Mouse (Mus musculus) brain, adult 10 weeks (tissue): ENCODE measurements around the gene Klrb1b. TPM values are rescaled to one million over a fixed set of nuclear protein-coding genes. Genes with fewer than 3 reads are reported as not detected.

Source experiments
- polyA plus RNA-seq: library from polyadenylated mRNA; stranded (reverse); fragments of 350-450 nt; fragmentation: Illumina TruSeq; extraction: RNeasy Lipid Tissue Mini Kit (QIAGEN cat#74804); gene quantifications from one replicate; pipeline ENCODE4 v1.2.3, GENCODE M21; 2015; ENCODE audit warnings: low read depth, low replicate concordance

Gene Klrb1b
- not detected for polyA plus RNA-seq

GRCm38 (mm10) chr6:128826132-128826531, at the start of gene Klrb1b, which contains the start of gene Gm44511:
TSS of gene Klrb1b (minus strand) at chr6:128826331.
TSS of gene Gm44511 (minus strand) at chr6:128826315.

GRCm38 (mm10) chr6:128789115-128789514, 37.0 kb downstream of the Klrb1b start, which contains the start of gene Klrb1c:
TSS of gene Klrb1c (minus strand) at chr6:128789215.

Other genes with a start within 250 kb of the Klrb1b start
- gene A2ml1, start 244.7 kb downstream of the Klrb1b start, polyA plus RNA-seq = 32.5 TPM
- not detected for gene Klrb1a, start 202.8 kb downstream of the Klrb1b start, polyA plus RNA-seq
- gene Clec2h, start 163.9 kb downstream of the Klrb1b start, polyA plus RNA-seq = not detected
- gene Klrb1, start 103.3 kb downstream of the Klrb1b start, polyA plus RNA-seq = not detected
- not detected for gene Klrb1c, start 37.1 kb downstream of the Klrb1b start, polyA plus RNA-seq
- not detected for gene Gm44511, start within 50 bp of the Klrb1b start, polyA plus RNA-seq
- not detected for gene Clec2i, start 61.3 kb upstream of the Klrb1b start, polyA plus RNA-seq
- gene BC035044, start 64.8 kb upstream of the Klrb1b start, polyA plus RNA-seq = 4.2 TPM
- not detected for gene Clec2g, start 108.0 kb upstream of the Klrb1b start, polyA plus RNA-seq
- gene Klrb1f, start 219.6 kb upstream of the Klrb1b start, polyA plus RNA-seq = 0.28 TPM